Comparison of ENCODE assay signal across 10 mouse cellular contexts in genomic region chr2:164942692-164943290, GRCm38 (mm10). TPM values are rescaled to one million over a fixed set of nuclear protein-coding genes. Genes with fewer than 3 reads are reported as not detected.
DNase-seq lines count a peak whose midpoint lies in the region; ATAC-seq and TF ChIP-seq lines count a peak whose summit lies in the region.
"Had no signal": no experiment of that assay in that cellular context is flagged by ENCODE, and none has a peak within 500 bp of the region (broad histone marks: within the 10 kb centered on the region; RNA-seq: fewer than 3 reads in every experiment).

No protein-coding gene starts in this region.

- no peak for TF ChIP-seq CTCF in liver, postnatal 0 days (IDR thresholded peaks at IDR 0.05; ENCODE audit: low read depth)
- TF ChIP-seq CTCF in intestine, postnatal 0 days (IDR thresholded peaks at IDR 0.05; ENCODE audit: low read depth), result no peak

- H3K4me1 ChIP-seq in kidney, embryonic 15.5 days, result peaks cover 40% of the 10 kb centered on the region
- H3K4me1 ChIP-seq in liver, postnatal 0 days (ENCODE audit: insufficient read depth), result peaks cover 15% of the 10 kb centered on the region
- peaks cover 18% of the 10 kb centered on the region; the same call in 1 of the 2 replicates for H3K4me1 ChIP-seq in midbrain, embryonic 14.5 days (ENCODE audit: control insufficient read depth, insufficient read depth, low read length)
- no peaks in the 10 kb centered on the region; the same call in 1 of the 2 replicates for H3K4me1 ChIP-seq in intestine, postnatal 0 days (replicated peaks; ENCODE audit: control insufficient read depth, insufficient read depth, low read length)

- DNase-seq in kidney, adult 9 months, result peak; percentile 13
- DNase-seq in MEL-GATA-1-ER (ENCODE audit: extremely low read depth, low read depth), result peak; percentile 77
- peak; percentile 50 for DNase-seq in liver, postnatal 0 days
- peak; percentile 80 for DNase-seq in thymus, postnatal 14 days
- no peak for DNase-seq in retina, postnatal 1 day
- DNase-seq in midbrain, embryonic 14.5 days, result no peak
- DNase-seq: kidney, postnatal 25 days had no signal

- TF ChIP-seq EP300 in liver, postnatal 0 days (IDR thresholded peaks at IDR 0.05; ENCODE audit: low read depth), result no peak

- no peak overlapping the region for H3K27ac ChIP-seq in kidney, embryonic 15.5 days
- no peak overlapping the region for H3K27ac ChIP-seq in liver, postnatal 0 days (ENCODE audit: low read depth)
- H3K27ac ChIP-seq in midbrain, embryonic 14.5 days (replicated peaks; ENCODE audit: low read depth, low read length), result no peak overlapping the region
- H3K27ac ChIP-seq in intestine, postnatal 0 days (ENCODE audit: low read depth, low read length), result no peak overlapping the region
- H3K27ac ChIP-seq: embryonic facial prominence, embryonic 13.5 days had no signal

- WGBS in kidney, embryonic 15.5 days, result 28% methylated on average over 5 of the region's 5 CpGs
- WGBS in liver, postnatal 0 days (ENCODE audit: insufficient replicate concordance), result 18% methylated on average over 5 of the region's 5 CpGs
- 13% methylated on average over 5 of the region's 5 CpGs for WGBS in midbrain, embryonic 14.5 days
- WGBS in intestine, postnatal 0 days, result 26% methylated on average over 5 of the region's 5 CpGs

- peaks cover 48% of the 10 kb centered on the region for H3K27me3 ChIP-seq in kidney, embryonic 15.5 days
- peaks cover 37% of the 10 kb centered on the region for H3K27me3 ChIP-seq in liver, postnatal 0 days (ENCODE audit: insufficient read depth, low read length)
- H3K27me3 ChIP-seq in midbrain, embryonic 14.5 days (ENCODE audit: control insufficient read depth, insufficient read depth, low read length), result 0 out of 2 replicates have a peak, but pooled peaks cover 9% of the 10 kb centered on the region
- H3K27me3 ChIP-seq in intestine, postnatal 0 days (replicated peaks; ENCODE audit: control insufficient read depth, insufficient read depth, low read length), result peaks cover 23% of the 10 kb centered on the region

- no peak overlapping the region for H3K4me2 ChIP-seq in kidney, embryonic 15.5 days
- 0 out of 2 replicates have a peak overlapping the region, but pooled peaks have one; percentile 7 for H3K4me2 ChIP-seq in liver, postnatal 0 days (ENCODE audit: low read depth, low read length)
- no peak overlapping the region for H3K4me2 ChIP-seq in midbrain, embryonic 14.5 days (ENCODE audit: low read length)
- no peak overlapping the region for H3K4me2 ChIP-seq in intestine, postnatal 0 days (replicated peaks; ENCODE audit: low read depth)
- H3K4me2 ChIP-seq: embryonic facial prominence, embryonic 13.5 days had no signal

- H3K36me3 ChIP-seq in kidney, embryonic 15.5 days, result no peaks in the 10 kb centered on the region
- no peaks in the 10 kb centered on the region for H3K36me3 ChIP-seq in liver, postnatal 0 days (replicated peaks; ENCODE audit: insufficient read depth, low read length)
- no peaks in the 10 kb centered on the region for H3K36me3 ChIP-seq in midbrain, embryonic 14.5 days (ENCODE audit: control insufficient read depth, insufficient read depth, low read length)
- H3K36me3 ChIP-seq in intestine, postnatal 0 days (ENCODE audit: control insufficient read depth, insufficient read depth), result no peaks in the 10 kb centered on the region
- H3K36me3 ChIP-seq: embryonic facial prominence, embryonic 13.5 days had no signal

- no peak for ATAC-seq in kidney, embryonic 15.5 days (replicated peaks; ENCODE audit: low FRiP score)
- peak; percentile 64 for ATAC-seq in liver, postnatal 0 days
- ATAC-seq in midbrain, embryonic 14.5 days (ENCODE audit: low FRiP score, low TSS enrichment), result no peak
- ATAC-seq in intestine, postnatal 0 days, result no peak

- H3K4me3 ChIP-seq in kidney, embryonic 15.5 days (replicated peaks), result no peak overlapping the region
- no peak overlapping the region for H3K4me3 ChIP-seq in liver, postnatal 0 days (ENCODE audit: low read depth, low read length)
- H3K4me3 ChIP-seq in midbrain, embryonic 14.5 days (replicated peaks; ENCODE audit: low read depth, low read length), result no peak overlapping the region
- H3K4me3 ChIP-seq in intestine, postnatal 0 days (ENCODE audit: low read depth, low read length), result no peak overlapping the region
- H3K4me3 ChIP-seq: embryonic facial prominence, embryonic 13.5 days had no signal

- H3K9me3 ChIP-seq in kidney, embryonic 15.5 days (replicated peaks), result no peaks in the 10 kb centered on the region
- H3K9me3 ChIP-seq in liver, postnatal 0 days (ENCODE audit: low read length), result no peaks in the 10 kb centered on the region
- H3K9me3 ChIP-seq in midbrain, embryonic 14.5 days (ENCODE audit: control insufficient read depth, low read length), result no peaks in the 10 kb centered on the region
- no peaks in the 10 kb centered on the region for H3K9me3 ChIP-seq in intestine, postnatal 0 days (ENCODE audit: control insufficient read depth)
- H3K9me3 ChIP-seq: embryonic facial prominence, embryonic 13.5 days had no signal

- no peak overlapping the region for H3K9ac ChIP-seq in kidney, embryonic 15.5 days
- H3K9ac ChIP-seq in liver, postnatal 0 days (replicated peaks), result no peak overlapping the region
- H3K9ac ChIP-seq in midbrain, embryonic 14.5 days (replicated peaks; ENCODE audit: low read length), result no peak overlapping the region
- no peak overlapping the region for H3K9ac ChIP-seq in intestine, postnatal 0 days (ENCODE audit: low read depth, low read length)
- H3K9ac ChIP-seq: embryonic facial prominence, embryonic 13.5 days had no signal

RNA-seq across cellular contexts. Expression of gene Mmp9, which starts 2.2 kb away (rescaled TPM):
- polyA plus RNA-seq in kidney, embryonic 15.5 days (2015; fragmentation: Nextera tagmentation; extraction: Ambion mirVana), result 2.6 and 41.3 TPM in 2 replicates
- polyA plus RNA-seq in liver, postnatal 0 days (2015; fragmentation: Nextera tagmentation; extraction: Ambion mirVana), result 15.8 and 17.2 TPM in 2 replicates
- 29.7 and 29.9 TPM in 2 replicates for polyA plus RNA-seq in midbrain, embryonic 14.5 days (2014; fragmentation: Nextera tagmentation; extraction: Ambion mirVana)
- 9.6 and 9.8 TPM in 2 replicates for polyA plus RNA-seq in intestine, postnatal 0 days (2015; fragmentation: Nextera tagmentation; extraction: Ambion mirVana)

RNA-seq across cellular contexts. Expression of gene Slc12a5, which starts 17.8 kb away (rescaled TPM):
- polyA plus RNA-seq in kidney, embryonic 15.5 days (2015; fragmentation: Nextera tagmentation; extraction: Ambion mirVana), result 1.1 TPM in 2 replicates
- 0.39 and 0.60 TPM in 2 replicates for polyA plus RNA-seq in liver, postnatal 0 days (2015; fragmentation: Nextera tagmentation; extraction: Ambion mirVana)
- 53.8 and 63.0 TPM in 2 replicates for polyA plus RNA-seq in midbrain, embryonic 14.5 days (2014; fragmentation: Nextera tagmentation; extraction: Ambion mirVana)
- polyA plus RNA-seq in intestine, postnatal 0 days (2015; fragmentation: Nextera tagmentation; extraction: Ambion mirVana), result 0.09 and 0.47 TPM in 2 replicates

RNA-seq across cellular contexts. Expression of gene Zfp335, which starts 31.2 kb away (rescaled TPM):
- 12.1 and 14.4 TPM in 2 replicates for polyA plus RNA-seq in kidney, embryonic 15.5 days (2015; fragmentation: Nextera tagmentation; extraction: Ambion mirVana)
- 2.1 and 2.5 TPM in 2 replicates for polyA plus RNA-seq in liver, postnatal 0 days (2015; fragmentation: Nextera tagmentation; extraction: Ambion mirVana)
- 13.9 and 15.5 TPM in 2 replicates for polyA plus RNA-seq in midbrain, embryonic 14.5 days (2014; fragmentation: Nextera tagmentation; extraction: Ambion mirVana)
- polyA plus RNA-seq in intestine, postnatal 0 days (2015; fragmentation: Nextera tagmentation; extraction: Ambion mirVana), result 3.6 and 3.8 TPM in 2 replicates

Comparison
In these comparisons a context has a peak if more than half of its experiments do, and no peak if none do; other contexts are left out.
1. DNase-seq: peak in kidney, adult 9 months (single experiment), MEL-GATA-1-ER (single experiment), liver, postnatal 0 days (single experiment) and thymus, postnatal 14 days (single experiment); none in retina, postnatal 1 day (single experiment) and midbrain, embryonic 14.5 days (single experiment).
2. RNA of gene Slc12a5, which starts 17.8 kb away (polyA plus RNA-seq): 53.8 to 63.0 TPM in midbrain, embryonic 14.5 days; 1.1 TPM in kidney, embryonic 15.5 days, 0.39 to 0.60 TPM in liver, postnatal 0 days and 0.09 to 0.47 TPM in intestine, postnatal 0 days; every median in the first group is over 10 times any median in the second.